Mouse (Mus musculus) heart, embryonic 12.5 days (tissue): ENCODE measurements around the gene 4930548H24Rik. TPM values are rescaled to one million over a fixed set of nuclear protein-coding genes. Genes with fewer than 3 reads are reported as not detected.
"Not testable (repeated sequence)": the region's sequence is repeated elsewhere in the genome, so short reads cannot be mapped to it uniquely, and the experiment has no call there.

ENCODE experiments used
- ATAC-seq: fragments of 200-750 bp; cut with Nextera tagmentation; 2 replicates; pipeline ENCODE4 v1.8.0; 2017; ENCODE audit warnings: moderate TSS enrichment, moderate library complexity; ENCODE audit not compliant: insufficient number of reproducible peaks, low FRiP score
- H3K27ac ChIP-seq: fragments of 300-500 bp; sonication (generic); 2 replicates; pipeline ENCODE4 v1.5.1; 2016; ENCODE audit warnings: mild to moderate bottlenecking, moderate library complexity; ENCODE audit not compliant: poor library complexity, severe bottlenecking
- H3K27me3 ChIP-seq: fragments of 300-500 bp; sonication (generic); replicated peaks from 2 replicates; pipeline ENCODE4 v1.6.1; 2016; ENCODE audit warnings: mild to moderate bottlenecking, moderate library complexity
- H3K36me3 ChIP-seq: fragments of 300-500 bp; sonication (generic); 2 replicates; pipeline ENCODE4 v1.6.1; 2016; ENCODE audit warnings: mild to moderate bottlenecking, moderate library complexity
- H3K4me1 ChIP-seq: fragments of 300-500 bp; sonication (generic); replicated peaks from 2 replicates; pipeline ENCODE4 v1.6.1; 2016; ENCODE audit warnings: mild to moderate bottlenecking
- H3K4me2 ChIP-seq: fragments of 300-500 bp; sonication (generic); 2 replicates; pipeline ENCODE4 v1.6.1; 2016; ENCODE audit warnings: mild to moderate bottlenecking, moderate library complexity
- H3K4me3 ChIP-seq: fragments of 300-500 bp; sonication (generic); 2 replicates; pipeline ENCODE4 v1.5.1; 2016; ENCODE audit warnings: mild to moderate bottlenecking
- H3K9ac ChIP-seq: fragments of 300-500 bp; sonication (generic); 2 replicates; pipeline ENCODE4 v1.6.1; 2016; ENCODE audit warnings: mild to moderate bottlenecking, moderate library complexity
- H3K9me3 ChIP-seq: fragments of 300-500 bp; sonication (generic); replicated peaks from 2 replicates; pipeline ENCODE4 v1.6.1; 2016; ENCODE audit warnings: mild to moderate bottlenecking, moderate library complexity
- WGBS: fragments of 180-500 bp; shearing (Covaris S2); methylation state at CpG from one replicate; pipeline ENCODE4 v1.1.7; 2016; 5-methylcytosine and 5-hydroxymethylcytosine counted together
- polyA plus RNA-seq: library from polyadenylated mRNA; unstranded; fragments of >200 nt; fragmentation: Nextera tagmentation; extraction: Ambion mirVana; gene quantifications from 2 replicates; pipeline ENCODE4 v1.2.1, GENCODE M21; 2016

Gene 4930548H24Rik
- polyA plus RNA-seq, 1 experiment from 2014 or later, result not detected

- H3K36me3 ChIP-seq, result peaks cover 11% of the 10 kb centered on the region
- ATAC-seq, result no peak
- H3K27ac ChIP-seq, result no peak overlapping the region
- H3K9ac ChIP-seq, result no peak overlapping the region
- no peak overlapping the region for H3K4me3 ChIP-seq
- peaks cover 4% of the 10 kb centered on the region; the same call in 1 of the 2 replicates for H3K9me3 ChIP-seq
- H3K4me1 ChIP-seq, result peaks cover 10% of the 10 kb centered on the region
- WGBS, result 61% methylated on average over 1 of the region's 1 CpGs
- H3K27me3 ChIP-seq, result no peaks in the 10 kb centered on the region
- no peak overlapping the region for H3K4me2 ChIP-seq
These were observed 6.5 kb downstream of the 4930548H24Rik start for GRCm38 (mm10) chr5:31492031-31492430.

GRCm38 (mm10) chr5:31494513-31495297 lies 9.2 kb downstream of the 4930548H24Rik start, which contains the start of gene Gpn1:
Gene Gpn1, plus strand, starts transcription at chr5:31494741.
- Histone ChIP-seq H3K27me3 (no peaks in the 10 kb centered on the region), H3K4me3 (peak within 1 kb of the TSS; percentile 82), H3K9me3 (peaks cover 4% of the 10 kb centered on the region; the same call in 1 of the 2 replicates), H3K9ac (peak within 1 kb of the TSS; percentile 86), H3K36me3 (peaks cover 33% of the 10 kb centered on the region), H3K4me2 (peak within 1 kb of the TSS; percentile 88), H3K4me1 (peaks cover 10% of the 10 kb centered on the region), H3K27ac (no peak within 1 kb of the TSS)
- ATAC-seq, result peak; percentile 98
- under 1% methylated on average over 49 of the region's 49 CpGs for WGBS

GRCm38 (mm10) chr5:31504843-31505242 lies 19.3 kb downstream of the 4930548H24Rik start:
- H3K27ac ChIP-seq, result no peak overlapping the region
- WGBS, result 89% methylated on average over 10 of the region's 10 CpGs
- peaks cover 82% of the 10 kb centered on the region for H3K36me3 ChIP-seq

GRCm38 (mm10) chr5:31512481-31512880 lies 26.9 kb downstream of the 4930548H24Rik start:
- Histone ChIP-seq H3K9me3 (no peaks in the 10 kb centered on the region), H3K4me3 (no peak overlapping the region), H3K27ac (no peak overlapping the region), H3K4me2 (no peak overlapping the region), H3K9ac (no peak overlapping the region), H3K27me3 (no peaks in the 10 kb centered on the region), H3K36me3 (peaks cover 92% of the 10 kb centered on the region), H3K4me1 (no peaks in the 10 kb centered on the region)
- 69% methylated on average over 1 of the region's 1 CpGs for WGBS
- ATAC-seq, result no peak

More at GRCm38 (mm10) chr5:31504843-31505242, 19.3 kb downstream of the 4930548H24Rik start:
- H3K9me3 ChIP-seq, result no peaks in the 10 kb centered on the region
- peaks cover 7% of the 10 kb centered on the region for H3K4me1 ChIP-seq
- H3K9ac ChIP-seq, result no peak overlapping the region
- H3K4me3 ChIP-seq, result no peak overlapping the region
- H3K4me2 ChIP-seq, result no peak overlapping the region
- H3K27me3 ChIP-seq, result no peaks in the 10 kb centered on the region
- no peak for ATAC-seq

- Histone ChIP-seq H3K4me3 (no peak overlapping the region), H3K27ac (no peak overlapping the region), H3K9me3 (no peaks in the 10 kb centered on the region), H3K4me1 (peaks cover 2% of the 10 kb centered on the region), H3K4me2 (no peak overlapping the region), H3K36me3 (peaks cover 71% of the 10 kb centered on the region), H3K27me3 (no peaks in the 10 kb centered on the region), H3K9ac (no peak overlapping the region)
- ATAC-seq, result no peak
- 86% methylated on average over 6 of the region's 6 CpGs for WGBS
These were observed 35.0 kb downstream of the 4930548H24Rik start for GRCm38 (mm10) chr5:31520556-31520955.

GRCm38 (mm10) chr5:31526354-31527116 lies 41.0 kb downstream of the 4930548H24Rik start, which contains the start of gene Slc4a1ap:
Gene Slc4a1ap, plus strand, starts transcription at chr5:31526995.
- no peaks in the 10 kb centered on the region for H3K27me3 ChIP-seq
- H3K4me1 ChIP-seq, result peaks cover 15% of the 10 kb centered on the region
- H3K9ac ChIP-seq, result peak within 1 kb of the TSS; percentile 84
- peaks cover 39% of the 10 kb centered on the region for H3K36me3 ChIP-seq
- H3K9me3 ChIP-seq, result no peaks in the 10 kb centered on the region
- peak within 1 kb of the TSS; percentile 55; the same call in 1 of the 2 replicates for H3K27ac ChIP-seq
- under 1% methylated on average over 28 of the region's 28 CpGs for WGBS
- peak within 1 kb of the TSS; percentile 98 for H3K4me2 ChIP-seq
- peak within 1 kb of the TSS; percentile 82 for H3K4me3 ChIP-seq
- peak; percentile 81 for ATAC-seq

- Histone ChIP-seq H3K36me3 (peaks cover 40% of the 10 kb centered on the region), H3K9ac (peak overlapping the region; percentile 84), H3K4me2 (peak overlapping the region; percentile 98), H3K4me3 (peak overlapping the region; percentile 82), H3K4me1 (peaks cover 15% of the 10 kb centered on the region), H3K9me3 (no peaks in the 10 kb centered on the region), H3K27ac (no peak overlapping the region), H3K27me3 (no peaks in the 10 kb centered on the region)
- peak; percentile 11; the same call in 1 of the 2 replicates for ATAC-seq
- WGBS, result 2% methylated on average over 40 of the region's 40 CpGs
These were observed 41.7 kb downstream of the 4930548H24Rik start for GRCm38 (mm10) chr5:31527117-31527680.

GRCm38 (mm10) chr5:31527707-31528106 lies 42.2 kb downstream of the 4930548H24Rik start, which contains the start of gene Supt7l:
Gene Supt7l, minus strand, starts transcription at chr5:31527807.
- peak within 1 kb of the TSS; percentile 55; the same call in 1 of the 2 replicates for H3K27ac ChIP-seq
- H3K4me1 ChIP-seq, result peaks cover 15% of the 10 kb centered on the region
- H3K9me3 ChIP-seq, ATAC-seq, H3K27me3 ChIP-seq: not testable (repeated sequence)
- peak within 1 kb of the TSS; percentile 82 for H3K4me3 ChIP-seq
- H3K4me2 ChIP-seq, result peak within 1 kb of the TSS; percentile 98
- peak within 1 kb of the TSS; percentile 84 for H3K9ac ChIP-seq
- 75% methylated on average over 11 of the region's 11 CpGs for WGBS
- H3K36me3 ChIP-seq, result peaks cover 40% of the 10 kb centered on the region

GRCm38 (mm10) chr5:31528560-31528959 lies 43.0 kb downstream of the 4930548H24Rik start:
- Histone ChIP-seq H3K4me2 (no peak overlapping the region), H3K9ac (no peak overlapping the region), H3K27me3 (no peaks in the 10 kb centered on the region), H3K9me3 (no peaks in the 10 kb centered on the region), H3K4me3 (no peak overlapping the region), H3K36me3 (peaks cover 43% of the 10 kb centered on the region), H3K4me1 (peaks cover 15% of the 10 kb centered on the region), H3K27ac (no peak overlapping the region)
- WGBS, result 59% methylated on average over 2 of the region's 2 CpGs
- no peak for ATAC-seq

- Histone ChIP-seq H3K4me2 (no peak overlapping the region), H3K9me3 (no peaks in the 10 kb centered on the region), H3K4me1 (no peaks in the 10 kb centered on the region), H3K4me3 (no peak overlapping the region), H3K36me3 (peaks cover 85% of the 10 kb centered on the region), H3K27me3 (no peaks in the 10 kb centered on the region), H3K27ac (no peak overlapping the region), H3K9ac (no peak overlapping the region)
- WGBS, result 91% methylated on average over 2 of the region's 2 CpGs
- no peak for ATAC-seq
These were observed 49.7 kb downstream of the 4930548H24Rik start for GRCm38 (mm10) chr5:31535228-31535627.
